Mouse (Mus musculus): ENCODE measurements around the gene Adgb. TPM values are rescaled to one million over a fixed set of nuclear protein-coding genes. Genes with fewer than 3 reads are reported as not detected.
"Not testable (repeated sequence)": the region's sequence is repeated elsewhere in the genome, so short reads cannot be mapped to it uniquely, and the experiment has no call there.

Gene Adgb
- polyA plus RNA-seq (2012; ENCODE audit: insufficient read depth, insufficient read length, low replicate concordance, missing spikeins) = not detected in 2 replicates

GRCm38 (mm10) chr10:10471961-10472610, at the start of gene Adgb:
Gene Adgb, minus strand, starts transcription at chr10:10472326.
- Histone ChIP-seq H3K4me1 (ENCODE audit: control insufficient read depth, insufficient read depth, low read length) (peaks cover 5% of the 10 kb centered on the region), H3K4me3 (ENCODE audit: insufficient read depth, low read depth, low read length) (no peak within 1 kb of the TSS), H3K27ac (ENCODE audit: insufficient read depth, low read depth, low read length) (no peak within 1 kb of the TSS)
- TF ChIP-seq CTCF (IDR thresholded peaks at IDR 0.05; ENCODE audit: insufficient read depth, low read depth, low read length) (no peak), POLR2A (IDR thresholded peaks at IDR 0.05; ENCODE audit: insufficient read depth, low read depth, low read length) (no peak)
- whole genome bisulfite sequencing = 18% methylated on average over 22 of the region's 22 CpGs

- no peaks in the 10 kb centered on the region for H3K4me1 ChIP-seq (ENCODE audit: control insufficient read depth, insufficient read depth, low read length)
- no peak for TF ChIP-seq POLR2A (IDR thresholded peaks at IDR 0.05; ENCODE audit: insufficient read depth, low read depth, low read length)
- TF ChIP-seq CTCF (IDR thresholded peaks at IDR 0.05; ENCODE audit: insufficient read depth, low read depth, low read length) = no peak
- WGBS = 88% methylated on average over 1 of the region's 1 CpGs
Observed at GRCm38 (mm10) chr10:10480139-10480538, 8.0 kb upstream of the Adgb start.

DNA sequence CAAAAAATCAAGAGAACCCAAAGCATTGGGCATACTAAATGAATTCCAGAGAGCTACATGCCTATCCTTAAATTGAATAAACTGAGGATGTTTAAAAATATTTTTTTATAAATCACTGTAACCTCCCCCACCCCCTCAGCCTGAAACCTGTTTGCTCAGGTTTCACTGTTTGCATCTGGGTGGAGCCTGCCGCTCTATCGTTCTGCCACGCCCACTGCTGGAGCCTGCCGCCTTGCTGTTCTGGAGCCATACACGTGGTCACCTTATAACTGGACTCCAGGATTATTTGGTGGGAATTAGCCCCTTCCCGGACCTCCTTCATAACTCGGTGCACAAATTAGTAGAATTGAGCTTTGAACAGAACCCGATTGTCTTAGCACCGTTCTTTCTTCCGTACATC, 5.3 kb upstream of the Adgb start:
- WGBS = 75% methylated on average over 10 of the region's 10 CpGs
- not testable (repeated sequence) for H3K4me1 ChIP-seq (ENCODE audit: control insufficient read depth, insufficient read depth, low read length); H3K4me3 ChIP-seq (ENCODE audit: insufficient read depth, low read depth, low read length); H3K27ac ChIP-seq (ENCODE audit: insufficient read depth, low read depth, low read length)

More at GRCm38 (mm10) chr10:10480139-10480538, 8.0 kb upstream of the Adgb start:
- H3K4me3 ChIP-seq (ENCODE audit: insufficient read depth, low read depth, low read length) = no peak overlapping the region
- no peak overlapping the region for H3K27ac ChIP-seq (ENCODE audit: insufficient read depth, low read depth, low read length)

GRCm38 (mm10) chr10:10476956-10477355, 4.8 kb upstream of the Adgb start:
- WGBS = 59% methylated on average over 5 of the region's 5 CpGs
- Histone ChIP-seq H3K4me1 (ENCODE audit: control insufficient read depth, insufficient read depth, low read length) (peaks cover 4% of the 10 kb centered on the region), H3K4me3 (ENCODE audit: insufficient read depth, low read depth, low read length) (no peak overlapping the region), H3K27ac (ENCODE audit: insufficient read depth, low read depth, low read length) (no peak overlapping the region)
- TF ChIP-seq POLR2A (IDR thresholded peaks at IDR 0.05; ENCODE audit: insufficient read depth, low read depth, low read length) = no peak
- no peak for TF ChIP-seq CTCF (IDR thresholded peaks at IDR 0.05; ENCODE audit: insufficient read depth, low read depth, low read length)

DNA sequence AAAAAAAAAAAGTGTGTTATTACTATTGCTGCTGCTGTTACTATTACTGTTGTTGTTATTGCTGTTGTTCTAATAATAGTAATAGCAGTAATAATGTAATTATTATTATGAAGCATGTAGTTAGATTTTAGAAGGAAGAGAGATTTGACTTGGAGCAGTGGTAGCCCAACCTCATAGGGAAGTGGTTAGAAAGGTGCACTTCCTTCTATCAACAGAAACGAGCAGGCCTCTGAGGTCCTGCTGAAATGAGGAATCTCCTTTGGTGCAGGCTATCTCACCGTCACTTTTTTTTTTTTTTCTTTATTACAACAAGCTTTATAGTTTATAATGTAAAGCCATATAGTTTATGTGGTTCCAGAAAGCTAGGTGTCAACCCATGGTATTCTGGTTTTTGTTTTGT, 4.4 kb upstream of the Adgb start:
- H3K4me3 ChIP-seq (ENCODE audit: insufficient read depth, low read depth, low read length) = no peak overlapping the region
- H3K27ac ChIP-seq (ENCODE audit: insufficient read depth, low read depth, low read length) = no peak overlapping the region
- WGBS = 79% methylated on average over 2 of the region's 2 CpGs
- H3K4me1 ChIP-seq (ENCODE audit: control insufficient read depth, insufficient read depth, low read length) = peaks cover 5% of the 10 kb centered on the region
- no peak for TF ChIP-seq POLR2A (IDR thresholded peaks at IDR 0.05; ENCODE audit: insufficient read depth, low read depth, low read length)
- no peak for TF ChIP-seq CTCF (IDR thresholded peaks at IDR 0.05; ENCODE audit: insufficient read depth, low read depth, low read length)

GRCm38 (mm10) chr10:10468699-10469547, 3.2 kb downstream of the Adgb start:
- Histone ChIP-seq H3K27ac (ENCODE audit: insufficient read depth, low read depth, low read length) (no peak overlapping the region), H3K4me1 (ENCODE audit: control insufficient read depth, insufficient read depth, low read length) (peaks cover 5% of the 10 kb centered on the region), H3K4me3 (ENCODE audit: insufficient read depth, low read depth, low read length) (no peak overlapping the region)
- no peak for TF ChIP-seq CTCF (IDR thresholded peaks at IDR 0.05; ENCODE audit: insufficient read depth, low read depth, low read length)
- TF ChIP-seq POLR2A (IDR thresholded peaks at IDR 0.05; ENCODE audit: insufficient read depth, low read depth, low read length) = no peak
- WGBS = 37% methylated on average over 6 of the region's 6 CpGs

- no peak for TF ChIP-seq POLR2A (IDR thresholded peaks at IDR 0.05; ENCODE audit: insufficient read depth, low read depth, low read length)
- TF ChIP-seq CTCF (IDR thresholded peaks at IDR 0.05; ENCODE audit: insufficient read depth, low read depth, low read length) = no peak
- Histone ChIP-seq H3K4me1 (ENCODE audit: control insufficient read depth, insufficient read depth, low read length) (no peaks in the 10 kb centered on the region), H3K4me3 (ENCODE audit: insufficient read depth, low read depth, low read length) (no peak overlapping the region), H3K27ac (ENCODE audit: insufficient read depth, low read depth, low read length) (no peak overlapping the region)
- 85% methylated on average over 2 of the region's 2 CpGs for WGBS
Observed at GRCm38 (mm10) chr10:10460113-10460512, 12.0 kb downstream of the Adgb start.

DNA sequence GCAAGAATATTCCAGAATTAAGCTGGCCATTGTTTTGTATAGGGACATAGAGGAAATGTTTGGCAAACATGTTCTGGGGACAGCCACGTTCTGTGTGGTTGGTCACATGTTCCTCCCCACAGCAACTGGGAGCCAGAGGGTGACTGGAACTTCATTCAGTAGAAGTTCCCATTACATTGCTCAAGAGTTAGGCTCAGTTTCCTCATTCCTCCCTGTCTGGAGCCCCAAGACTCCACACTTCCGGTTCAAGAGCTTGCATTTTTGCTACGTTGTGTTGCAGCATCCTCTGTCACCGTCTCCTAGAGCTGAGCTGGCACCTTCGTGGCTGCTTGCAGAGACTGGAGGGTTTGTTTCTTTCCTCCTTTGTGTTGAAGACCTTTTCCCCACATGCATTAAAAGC, 15.1 kb downstream of the Adgb start:
- Histone ChIP-seq H3K27ac (ENCODE audit: insufficient read depth, low read depth, low read length) (no peak overlapping the region), H3K4me3 (ENCODE audit: insufficient read depth, low read depth, low read length) (no peak overlapping the region), H3K4me1 (ENCODE audit: control insufficient read depth, insufficient read depth, low read length) (no peaks in the 10 kb centered on the region)
- TF ChIP-seq POLR2A (IDR thresholded peaks at IDR 0.05; ENCODE audit: insufficient read depth, low read depth, low read length) = no peak
- TF ChIP-seq CTCF (IDR thresholded peaks at IDR 0.05; ENCODE audit: insufficient read depth, low read depth, low read length) = no peak
- WGBS = 80% methylated on average over 5 of the region's 5 CpGs

GRCm38 (mm10) chr10:10449067-10449466, 23.1 kb downstream of the Adgb start:
- H3K4me3 ChIP-seq (ENCODE audit: insufficient read depth, low read depth, low read length) = no peak overlapping the region
- WGBS = 68% methylated on average over 3 of the region's 3 CpGs
- H3K4me1 ChIP-seq (ENCODE audit: control insufficient read depth, insufficient read depth, low read length) = no peaks in the 10 kb centered on the region
- no peak overlapping the region for H3K27ac ChIP-seq (ENCODE audit: insufficient read depth, low read depth, low read length)
- no peak for TF ChIP-seq CTCF (IDR thresholded peaks at IDR 0.05; ENCODE audit: insufficient read depth, low read depth, low read length)
- TF ChIP-seq POLR2A (IDR thresholded peaks at IDR 0.05; ENCODE audit: insufficient read depth, low read depth, low read length) = no peak

Data from olfactory bulb, adult 2 months (tissue).